Mouse (Mus musculus): ENCODE measurements around the gene Slc35b1. TPM values are rescaled to one million over a fixed set of nuclear protein-coding genes. Genes with fewer than 3 reads are reported as not detected.

Gene Slc35b1
- polyA plus RNA-seq, 1 experiment from 2014 or later = 138 TPM

DNA sequence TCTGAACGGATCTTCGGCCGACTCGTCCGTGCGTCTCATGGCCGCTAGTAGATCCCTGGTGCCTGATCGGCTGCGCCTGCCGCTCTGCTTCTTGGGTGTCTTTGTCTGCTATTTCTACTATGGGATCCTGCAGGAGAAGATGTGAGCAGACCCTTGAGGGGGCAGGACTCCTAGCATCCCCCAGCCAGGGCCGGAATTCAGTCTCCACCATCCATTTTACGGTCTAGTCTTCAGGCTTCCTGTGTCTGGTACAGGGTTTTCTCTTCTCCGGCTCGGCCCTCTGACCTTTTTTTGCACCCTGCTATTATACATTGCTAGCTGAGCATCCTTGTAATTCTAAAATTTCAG lies 455 bp downstream of the Slc35b1 start:
- Histone ChIP-seq H3K27ac (replicated peaks) (peak overlapping the region; percentile 92), H3K36me3 (peaks cover 44% of the 10 kb centered on the region), H3K9ac (peak overlapping the region; percentile 83), H3K27me3 (no peaks in the 10 kb centered on the region), H3K9me3 (no peaks in the 10 kb centered on the region), H3K4me3 (peak overlapping the region; percentile 63), H3K4me2 (peak overlapping the region; percentile 77), H3K4me1 (replicated peaks) (peaks cover 17% of the 10 kb centered on the region)
- ATAC-seq (ENCODE audit: low read depth) = peak; percentile 66
- WGBS = 1% methylated on average over 14 of the region's 14 CpGs

- no peak overlapping the region for H3K4me3 ChIP-seq
- ATAC-seq (ENCODE audit: low read depth) = no peak
- H3K9me3 ChIP-seq = no peaks in the 10 kb centered on the region
- peaks cover 60% of the 10 kb centered on the region for H3K36me3 ChIP-seq
- WGBS = 91% methylated on average over 7 of the region's 7 CpGs
- no peaks in the 10 kb centered on the region for H3K27me3 ChIP-seq
- no peak overlapping the region for H3K9ac ChIP-seq
- peaks cover 17% of the 10 kb centered on the region for H3K4me1 ChIP-seq (replicated peaks)
- no peak overlapping the region for H3K4me2 ChIP-seq
- H3K27ac ChIP-seq (replicated peaks) = no peak overlapping the region
Measured at GRCm38 (mm10) chr11:95387354-95387753, 2.9 kb downstream of the Slc35b1 start.

- H3K4me1 ChIP-seq (replicated peaks) = peaks cover 23% of the 10 kb centered on the region
- no peak overlapping the region for H3K4me2 ChIP-seq
- no peaks in the 10 kb centered on the region for H3K9me3 ChIP-seq
- H3K4me3 ChIP-seq = no peak overlapping the region
- peaks cover 61% of the 10 kb centered on the region for H3K36me3 ChIP-seq
- no peaks in the 10 kb centered on the region for H3K27me3 ChIP-seq
- 75% methylated on average over 3 of the region's 3 CpGs for WGBS
- no peak overlapping the region for H3K27ac ChIP-seq (replicated peaks)
- no peak for ATAC-seq (ENCODE audit: low read depth)
- no peak overlapping the region for H3K9ac ChIP-seq
Measured at GRCm38 (mm10) chr11:95389006-95389405, 4.5 kb downstream of the Slc35b1 start.

DNA sequence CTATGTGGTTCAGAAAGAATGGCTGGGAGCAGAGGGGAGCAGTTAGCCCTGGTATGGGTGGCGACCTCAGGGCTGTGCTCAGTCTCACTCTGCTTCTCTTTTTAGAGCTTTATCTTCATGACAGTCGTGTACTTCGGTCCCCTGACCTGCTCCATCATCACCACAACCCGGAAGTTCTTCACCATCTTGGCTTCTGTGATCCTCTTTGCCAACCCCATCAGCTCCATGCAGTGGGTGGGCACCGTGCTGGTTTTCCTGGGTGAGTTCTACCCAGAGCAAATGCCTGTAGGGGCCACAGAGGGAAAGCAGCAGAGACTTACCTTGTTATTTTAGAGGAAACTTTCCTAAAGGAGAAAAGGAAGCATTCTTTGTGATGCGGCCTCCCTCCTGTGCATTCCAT lies 5.9 kb downstream of the Slc35b1 start:
- peaks cover 61% of the 10 kb centered on the region for H3K36me3 ChIP-seq
- WGBS = 94% methylated on average over 6 of the region's 6 CpGs
- ATAC-seq (ENCODE audit: low read depth) = no peak

DNA sequence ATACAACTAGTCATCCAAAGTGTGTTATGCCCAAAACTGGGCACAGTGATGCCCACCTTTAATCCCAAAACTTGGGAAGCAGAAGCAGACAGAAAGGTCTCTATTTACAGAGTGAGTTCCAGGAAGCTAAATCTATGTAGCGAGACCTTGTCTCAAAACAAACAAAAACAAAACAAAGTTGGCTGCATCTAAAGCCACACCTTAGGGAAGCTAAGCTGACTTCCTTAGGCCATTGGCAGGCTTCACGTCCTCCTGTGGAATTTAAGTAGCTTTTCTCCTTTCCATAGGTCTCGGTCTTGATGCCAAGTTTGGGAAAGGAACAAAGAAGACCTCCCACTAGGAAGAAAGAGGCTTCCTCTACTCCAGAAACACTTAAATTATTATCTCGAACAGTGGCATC lies 6.7 kb downstream of the Slc35b1 start:
- H3K4me1 ChIP-seq (replicated peaks) = peaks cover 15% of the 10 kb centered on the region
- H3K4me3 ChIP-seq = no peak overlapping the region
- H3K9ac ChIP-seq = no peak overlapping the region
- no peaks in the 10 kb centered on the region for H3K9me3 ChIP-seq
- H3K4me2 ChIP-seq = no peak overlapping the region
- no peak for ATAC-seq (ENCODE audit: low read depth)
- H3K36me3 ChIP-seq = peaks cover 61% of the 10 kb centered on the region
- no peak overlapping the region for H3K27ac ChIP-seq (replicated peaks)
- H3K27me3 ChIP-seq = no peaks in the 10 kb centered on the region
- 82% methylated on average over 4 of the region's 4 CpGs for WGBS

More for the DNA sequence above, 5.9 kb downstream of the Slc35b1 start:
- H3K9me3 ChIP-seq = no peaks in the 10 kb centered on the region
- no peak overlapping the region for H3K4me2 ChIP-seq
- H3K27ac ChIP-seq (replicated peaks) = no peak overlapping the region
- peaks cover 22% of the 10 kb centered on the region for H3K4me1 ChIP-seq (replicated peaks)
- H3K27me3 ChIP-seq = no peaks in the 10 kb centered on the region
- H3K4me3 ChIP-seq = no peak overlapping the region
- no peak overlapping the region for H3K9ac ChIP-seq

DNA sequence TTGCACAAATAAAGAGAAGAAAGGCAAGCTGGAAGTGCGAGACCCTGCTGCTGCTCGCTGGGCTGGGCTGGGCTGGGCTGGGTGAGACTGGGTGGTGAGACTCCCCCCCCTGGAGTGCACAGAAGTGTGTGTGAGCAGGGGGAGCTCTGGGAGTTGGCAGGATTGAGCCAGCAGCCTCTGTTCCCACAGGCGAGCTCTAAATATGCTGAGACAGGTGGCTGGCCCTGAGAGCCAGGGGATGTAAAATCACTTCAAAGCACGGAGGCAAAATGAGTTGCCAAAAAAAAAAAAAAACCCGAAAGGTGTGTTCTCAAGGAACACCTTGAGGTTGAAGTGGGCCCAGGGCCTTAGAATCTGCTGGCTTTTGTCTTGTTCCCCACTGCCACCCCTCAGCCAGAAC lies 7.3 kb downstream of the Slc35b1 start:
- Histone ChIP-seq H3K27ac (replicated peaks) (no peak overlapping the region), H3K9ac (no peak overlapping the region), H3K36me3 (peaks cover 58% of the 10 kb centered on the region), H3K27me3 (0 out of 2 replicates have a peak, but pooled peaks cover 3% of the 10 kb centered on the region), H3K4me3 (no peak overlapping the region), H3K4me2 (no peak overlapping the region), H3K4me1 (replicated peaks) (peaks cover 10% of the 10 kb centered on the region), H3K9me3 (no peaks in the 10 kb centered on the region)
- ATAC-seq (ENCODE audit: low read depth) = no peak
- WGBS = 78% methylated on average over 5 of the region's 5 CpGs

GRCm38 (mm10) chr11:95392223-95392667 lies 7.8 kb downstream of the Slc35b1 start:
- peaks cover 10% of the 10 kb centered on the region for H3K4me1 ChIP-seq (replicated peaks)
- H3K36me3 ChIP-seq = peaks cover 52% of the 10 kb centered on the region
- H3K27me3 ChIP-seq = 0 out of 2 replicates have a peak, but pooled peaks cover 6% of the 10 kb centered on the region
- H3K4me2 ChIP-seq = no peak overlapping the region
- no peak overlapping the region for H3K27ac ChIP-seq (replicated peaks)
- 43% methylated on average over 7 of the region's 7 CpGs for WGBS
- peak; percentile 33; the same call in 1 of the 2 replicates for ATAC-seq (ENCODE audit: low read depth)
- no peak overlapping the region for H3K9ac ChIP-seq
- no peaks in the 10 kb centered on the region for H3K9me3 ChIP-seq
- no peak overlapping the region for H3K4me3 ChIP-seq

GRCm38 (mm10) chr11:95392708-95393499 lies 8.4 kb downstream of the Slc35b1 start:
- 79% methylated on average over 11 of the region's 11 CpGs for WGBS
- Histone ChIP-seq H3K27ac (replicated peaks) (no peak overlapping the region; the same call in 1 of the 2 replicates), H3K27me3 (0 out of 2 replicates have a peak, but pooled peaks cover 6% of the 10 kb centered on the region)

DNA sequence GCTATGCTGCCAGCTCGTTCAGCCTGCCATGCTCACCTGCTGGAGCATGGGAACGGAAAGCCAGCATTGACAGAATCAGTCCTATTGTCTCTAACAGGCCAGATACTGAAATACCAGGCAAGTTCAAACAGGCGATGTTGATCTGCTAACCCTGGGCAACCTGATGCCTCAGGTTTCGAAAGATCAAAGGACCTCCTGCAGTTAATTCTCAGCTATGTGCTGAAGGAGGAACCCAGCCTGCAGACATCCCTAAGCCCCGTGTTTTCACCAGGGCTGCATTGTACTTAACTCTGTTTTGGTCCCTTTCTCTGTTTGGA lies 9.0 kb downstream of the Slc35b1 start:
- Histone ChIP-seq H3K36me3 (peaks cover 40% of the 10 kb centered on the region), H3K9ac (no peak overlapping the region)
- 26% methylated on average over 5 of the region's 5 CpGs for WGBS

More at GRCm38 (mm10) chr11:95392708-95393499, 8.4 kb downstream of the Slc35b1 start:
- ATAC-seq (ENCODE audit: low read depth) = no peak
- Histone ChIP-seq H3K4me3 (no peak overlapping the region), H3K9ac (no peak overlapping the region), H3K36me3 (peaks cover 46% of the 10 kb centered on the region), H3K4me2 (no peak overlapping the region), H3K4me1 (replicated peaks) (peaks cover 10% of the 10 kb centered on the region), H3K9me3 (no peaks in the 10 kb centered on the region)

GRCm38 (mm10) chr11:95394112-95394511 lies 9.6 kb downstream of the Slc35b1 start:
- 0 out of 2 replicates have a peak, but pooled peaks cover 6% of the 10 kb centered on the region for H3K27me3 ChIP-seq
- ATAC-seq (ENCODE audit: low read depth) = no peak

More for the DNA sequence above, 9.0 kb downstream of the Slc35b1 start:
- H3K4me1 ChIP-seq (replicated peaks) = peaks cover 10% of the 10 kb centered on the region
- no peak overlapping the region; the same call in 1 of the 2 replicates for H3K27ac ChIP-seq (replicated peaks)
- 0 out of 2 replicates have a peak, but pooled peaks cover 6% of the 10 kb centered on the region for H3K27me3 ChIP-seq
- no peak overlapping the region for H3K4me2 ChIP-seq
- no peak for ATAC-seq (ENCODE audit: low read depth)
- no peaks in the 10 kb centered on the region for H3K9me3 ChIP-seq
- no peak overlapping the region for H3K4me3 ChIP-seq

DNA sequence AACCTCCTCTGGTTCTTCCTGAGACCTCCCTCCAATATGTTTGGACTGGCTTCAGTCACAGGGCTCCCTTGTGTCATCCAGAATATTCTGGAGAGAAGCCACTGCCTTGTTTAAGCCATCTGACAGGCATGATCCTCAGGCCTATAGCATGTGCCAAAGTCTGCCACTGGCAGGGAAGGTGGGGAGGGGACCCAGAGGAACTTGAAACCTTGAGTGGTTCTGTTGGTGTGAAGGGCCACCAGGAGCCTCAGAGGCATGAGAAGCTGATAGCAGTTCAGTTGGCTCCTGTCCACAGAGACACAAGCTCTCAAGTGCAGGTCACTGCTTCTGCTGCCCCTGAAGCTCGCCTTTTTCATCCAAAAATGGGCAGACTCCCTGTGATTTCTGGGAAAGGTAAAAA lies 12.1 kb downstream of the Slc35b1 start:
- no peak overlapping the region for H3K27ac ChIP-seq (replicated peaks)
- 0 out of 2 replicates have a peak overlapping the region, but pooled peaks have one; percentile 8 for H3K9ac ChIP-seq
- no peak overlapping the region for H3K4me2 ChIP-seq
- H3K4me1 ChIP-seq (replicated peaks) = peaks cover 20% of the 10 kb centered on the region
- no peak overlapping the region for H3K4me3 ChIP-seq
- ATAC-seq (ENCODE audit: low read depth) = no peak
- peaks cover 9% of the 10 kb centered on the region for H3K36me3 ChIP-seq
- WGBS = 48% methylated on average over 1 of the region's 1 CpGs
- H3K9me3 ChIP-seq = no peaks in the 10 kb centered on the region
- 0 out of 2 replicates have a peak, but pooled peaks cover 6% of the 10 kb centered on the region for H3K27me3 ChIP-seq

More at GRCm38 (mm10) chr11:95394112-95394511, 9.6 kb downstream of the Slc35b1 start:
- H3K9me3 ChIP-seq = no peaks in the 10 kb centered on the region
- no peak overlapping the region for H3K4me2 ChIP-seq
- peaks cover 34% of the 10 kb centered on the region for H3K36me3 ChIP-seq
- H3K4me1 ChIP-seq (replicated peaks) = peaks cover 10% of the 10 kb centered on the region
- WGBS = 10% methylated on average over 5 of the region's 5 CpGs
- H3K9ac ChIP-seq = no peak overlapping the region
- H3K27ac ChIP-seq (replicated peaks) = 0 out of 2 replicates have a peak overlapping the region, but pooled peaks have one; percentile 15
- no peak overlapping the region for H3K4me3 ChIP-seq

All from neural tube, embryonic 13.5 days (tissue).